18 mouse cellular contexts compared by ENCODE assay signal in genomic region chr1:23322208-23322607, GRCm38 (mm10).
"Had no signal": no experiment of that assay in that cellular context is flagged by ENCODE, and none has a peak within 500 bp of the region (broad histone marks: within the 10 kb centered on the region; RNA-seq: fewer than 3 reads in every experiment).

No protein-coding gene starts in this region.

- ATAC-seq: inflammation-experienced regulatory T-cells, adult 6 months; intestine, embryonic 15.5 days; intestine, embryonic 16.5 days; intestine, postnatal 0 days had no signal

- H3K4me1 ChIP-seq: intestine, embryonic 15.5 days had no signal

- H3K27ac ChIP-seq: hindbrain, embryonic 10.5 days; hindbrain, embryonic 12.5 days; hindbrain, embryonic 13.5 days; hindbrain, embryonic 14.5 days; intestine, embryonic 15.5 days; kidney, embryonic 15.5 days; kidney, postnatal 0 days; left cerebral cortex, adult 2 months had no signal

- DNase-seq: kidney, adult 11 months; kidney, adult 18-20 months; layer of hippocampus, adult 9-11 months; layer of hippocampus, postnatal 36 days had no signal

- H3K9ac ChIP-seq: heart, embryonic 15.5 days; hindbrain, embryonic 12.5 days; hindbrain, embryonic 13.5 days; hindbrain, embryonic 15.5 days; intestine, embryonic 15.5 days; kidney, embryonic 15.5 days had no signal

- H3K27me3 ChIP-seq: heart, embryonic 13.5 days; heart, embryonic 15.5 days; hindbrain, embryonic 12.5 days; hindbrain, embryonic 13.5 days; hindbrain, embryonic 15.5 days; intestine, embryonic 15.5 days; kidney, embryonic 15.5 days had no signal

- H3K9me3 ChIP-seq: heart, embryonic 13.5 days; heart, embryonic 15.5 days; hindbrain, embryonic 10.5 days; hindbrain, embryonic 12.5 days; hindbrain, embryonic 13.5 days; hindbrain, embryonic 15.5 days; intestine, embryonic 15.5 days; kidney, embryonic 15.5 days had no signal

- H3K36me3 ChIP-seq: heart, embryonic 13.5 days; heart, embryonic 15.5 days; hindbrain, embryonic 10.5 days; hindbrain, embryonic 12.5 days; hindbrain, embryonic 13.5 days; hindbrain, embryonic 15.5 days; intestine, embryonic 15.5 days; kidney, embryonic 15.5 days had no signal

- H3K4me3 ChIP-seq: hindbrain, embryonic 10.5 days; hindbrain, embryonic 12.5 days; hindbrain, embryonic 13.5 days; intestine, embryonic 15.5 days; kidney, embryonic 15.5 days had no signal

- H3K4me2 ChIP-seq: intestine, embryonic 15.5 days had no signal
